Mouse (Mus musculus): Measurements from ENCODE around the gene Ndufs6. TPM values are rescaled to one million over a fixed set of nuclear protein-coding genes. Genes with fewer than 3 reads are reported as not detected.

Ndufs6 gene
- 514 and 552 TPM in 2 replicates for polyA plus RNA-seq (2015; fragmentation: Nextera tagmentation; extraction: Ambion mirVana)

- DNase-seq (ENCODE audit: low spot score) (peak; percentile 97), ATAC-seq (replicated peaks; ENCODE audit: low FRiP score, low read depth) (peak; percentile 92)
- peak within 1 kb of the TSS; percentile 82 for H3K27ac ChIP-seq
- peak within 1 kb of the TSS; percentile 78 for H3K4me2 ChIP-seq (ENCODE audit: low read length)
- peaks cover 15% of the 10 kb centered on the region for H3K4me1 ChIP-seq (replicated peaks; ENCODE audit: insufficient read depth, low read length)
- H3K36me3 ChIP-seq (ENCODE audit: insufficient read depth, low read length) = peaks cover 15% of the 10 kb centered on the region
- H3K9ac ChIP-seq (ENCODE audit: low read depth, low read length) = peak within 1 kb of the TSS; percentile 77
- TF ChIP-seq CTCF (IDR thresholded peaks at IDR 0.05; ENCODE audit: low read depth) = no peak
- 1% methylated on average over 45 of the region's 45 CpGs for WGBS
- no peaks in the 10 kb centered on the region for H3K27me3 ChIP-seq (ENCODE audit: insufficient read depth, low read length)
- no peaks in the 10 kb centered on the region for H3K9me3 ChIP-seq (replicated peaks; ENCODE audit: low read length)
- H3K4me3 ChIP-seq (replicated peaks; ENCODE audit: low read depth, low read length) = peak within 1 kb of the TSS; percentile 83
These were observed at the start of gene Ndufs6, which contains the start of gene Mrpl36 for GRCm38 (mm10) chr13:73327827-73328698. Gene Ndufs6 (minus strand): TSS chr13:73328542. Gene Mrpl36 (plus strand): TSS chr13:73328513.

GRCm38 (mm10) chr13:73377637-73378036 lies 49.3 kb upstream of the Ndufs6 start:
- no peak for TF ChIP-seq CTCF (IDR thresholded peaks at IDR 0.05; ENCODE audit: low read depth)
- H3K9me3 ChIP-seq (replicated peaks; ENCODE audit: low read length) = no peaks in the 10 kb centered on the region
- no peaks in the 10 kb centered on the region for H3K4me1 ChIP-seq (replicated peaks; ENCODE audit: insufficient read depth, low read length)
- ATAC-seq (replicated peaks; ENCODE audit: low FRiP score, low read depth) (no peak), DNase-seq (ENCODE audit: low spot score) (no peak)
- no peak overlapping the region for H3K27ac ChIP-seq
- H3K9ac ChIP-seq (ENCODE audit: low read depth, low read length) = no peak overlapping the region
- no peaks in the 10 kb centered on the region for H3K36me3 ChIP-seq (ENCODE audit: insufficient read depth, low read length)
- no peak overlapping the region for H3K4me3 ChIP-seq (replicated peaks; ENCODE audit: low read depth, low read length)
- H3K27me3 ChIP-seq (ENCODE audit: insufficient read depth, low read length) = no peaks in the 10 kb centered on the region
- no peak overlapping the region for H3K4me2 ChIP-seq (ENCODE audit: low read length)
- WGBS = 84% methylated on average over 9 of the region's 9 CpGs

GRCm38 (mm10) chr13:73374612-73375011 lies 46.3 kb upstream of the Ndufs6 start:
- Histone ChIP-seq H3K9me3 (replicated peaks; ENCODE audit: low read length) (no peaks in the 10 kb centered on the region), H3K27me3 (ENCODE audit: insufficient read depth, low read length) (no peaks in the 10 kb centered on the region), H3K4me2 (ENCODE audit: low read length) (no peak overlapping the region), H3K4me3 (replicated peaks; ENCODE audit: low read depth, low read length) (no peak overlapping the region), H3K4me1 (replicated peaks; ENCODE audit: insufficient read depth, low read length) (no peaks in the 10 kb centered on the region), H3K27ac (no peak overlapping the region), H3K9ac (ENCODE audit: low read depth, low read length) (no peak overlapping the region), H3K36me3 (ENCODE audit: insufficient read depth, low read length) (no peaks in the 10 kb centered on the region)
- DNase-seq (ENCODE audit: low spot score) (no peak), ATAC-seq (replicated peaks; ENCODE audit: low FRiP score, low read depth) (no peak)
- WGBS = 73% methylated on average over 2 of the region's 2 CpGs
- TF ChIP-seq CTCF (IDR thresholded peaks at IDR 0.05; ENCODE audit: low read depth) = no peak

- H3K4me3 ChIP-seq (replicated peaks; ENCODE audit: low read depth, low read length) = no peak overlapping the region
- no peak overlapping the region for H3K27ac ChIP-seq
- H3K4me1 ChIP-seq (replicated peaks; ENCODE audit: insufficient read depth, low read length) = no peaks in the 10 kb centered on the region
- H3K9me3 ChIP-seq (replicated peaks; ENCODE audit: low read length) = no peaks in the 10 kb centered on the region
- H3K27me3 ChIP-seq (ENCODE audit: insufficient read depth, low read length) = no peaks in the 10 kb centered on the region
- ATAC-seq (replicated peaks; ENCODE audit: low FRiP score, low read depth) (no peak), DNase-seq (ENCODE audit: low spot score) (no peak)
- no peak overlapping the region for H3K4me2 ChIP-seq (ENCODE audit: low read length)
- WGBS = 75% methylated on average over 4 of the region's 4 CpGs
- H3K36me3 ChIP-seq (ENCODE audit: insufficient read depth, low read length) = no peaks in the 10 kb centered on the region
- no peak for TF ChIP-seq CTCF (IDR thresholded peaks at IDR 0.05; ENCODE audit: low read depth)
- no peak overlapping the region for H3K9ac ChIP-seq (ENCODE audit: low read depth, low read length)
These were observed 45.0 kb upstream of the Ndufs6 start for GRCm38 (mm10) chr13:73373367-73373766.

GRCm38 (mm10) chr13:73357106-73357505 lies 28.8 kb upstream of the Ndufs6 start:
- no peak overlapping the region for H3K27ac ChIP-seq
- no peaks in the 10 kb centered on the region for H3K9me3 ChIP-seq (replicated peaks; ENCODE audit: low read length)
- no peaks in the 10 kb centered on the region for H3K4me1 ChIP-seq (replicated peaks; ENCODE audit: insufficient read depth, low read length)
- H3K36me3 ChIP-seq (ENCODE audit: insufficient read depth, low read length) = no peaks in the 10 kb centered on the region
- no peaks in the 10 kb centered on the region for H3K27me3 ChIP-seq (ENCODE audit: insufficient read depth, low read length)
- H3K4me2 ChIP-seq (ENCODE audit: low read length) = no peak overlapping the region
- no peak overlapping the region for H3K9ac ChIP-seq (ENCODE audit: low read depth, low read length)
- no peak for ATAC-seq (replicated peaks; ENCODE audit: low FRiP score, low read depth)
- 82% methylated on average over 3 of the region's 3 CpGs for WGBS
- H3K4me3 ChIP-seq (replicated peaks; ENCODE audit: low read depth, low read length) = no peak overlapping the region
- no peak for TF ChIP-seq CTCF (IDR thresholded peaks at IDR 0.05; ENCODE audit: low read depth)
- no peak for DNase-seq (ENCODE audit: low spot score)

GRCm38 (mm10) chr13:73352491-73352890 lies 24.1 kb upstream of the Ndufs6 start:
- no peak overlapping the region for H3K4me2 ChIP-seq (ENCODE audit: low read length)
- no peak overlapping the region for H3K9ac ChIP-seq (ENCODE audit: low read depth, low read length)
- no peak overlapping the region for H3K27ac ChIP-seq
- H3K36me3 ChIP-seq (ENCODE audit: insufficient read depth, low read length) = no peaks in the 10 kb centered on the region
- H3K27me3 ChIP-seq (ENCODE audit: insufficient read depth, low read length) = no peaks in the 10 kb centered on the region
- no peak overlapping the region for H3K4me3 ChIP-seq (replicated peaks; ENCODE audit: low read depth, low read length)
- no peak for ATAC-seq (replicated peaks; ENCODE audit: low FRiP score, low read depth)
- H3K4me1 ChIP-seq (replicated peaks; ENCODE audit: insufficient read depth, low read length) = no peaks in the 10 kb centered on the region
- TF ChIP-seq CTCF (IDR thresholded peaks at IDR 0.05; ENCODE audit: low read depth) = no peak
- no peak for DNase-seq (ENCODE audit: low spot score)
- H3K9me3 ChIP-seq (replicated peaks; ENCODE audit: low read length) = no peaks in the 10 kb centered on the region
